Mouse (Mus musculus) liver, postnatal 0 days (tissue): ENCODE data around the gene Mmp14.

Experiments
- CTCF ChIP-seq: sonication (generic); IDR thresholded peaks from 2 replicates; pipeline ENCODE4 v1.5.1; 2016; ENCODE audit warnings: antibody characterized with exemption, low read depth
- EP300 ChIP-seq: IDR thresholded peaks from 2 replicates; pipeline ENCODE4 v1.6.1; 2016; ENCODE audit warnings: antibody characterized with exemption, low read depth, mild to moderate bottlenecking

- TF ChIP-seq CTCF (no peak), EP300 (no peak)
These were observed 19.3 kb upstream of the Mmp14 start for GRCm38 (mm10) chr14:54412000-54412576.
